Mouse (Mus musculus): Measurements from ENCODE around the gene Itpkb. TPM values are rescaled to one million over a fixed set of nuclear protein-coding genes. Genes with fewer than 3 reads are reported as not detected.

Itpkb gene
- polyA plus RNA-seq, 1 experiment from 2014 or later, result 2.2 TPM

GRCm38 (mm10) chr1:180302253-180303120, 27.8 kb upstream of the Itpkb start:
- H3K36me3 ChIP-seq, result no peaks in the 10 kb centered on the region
- no peaks in the 10 kb centered on the region for H3K9me3 ChIP-seq (replicated peaks)
- H3K27me3 ChIP-seq (ENCODE audit: low read depth, poor library complexity, severe bottlenecking), result no peaks in the 10 kb centered on the region
- 69% methylated on average over 12 of the region's 12 CpGs for WGBS
- no peak overlapping the region for H3K27ac ChIP-seq (replicated peaks)
- H3K4me3 ChIP-seq, result no peak overlapping the region
- DNase-seq (ENCODE audit: low spot score), result no peak
- peaks cover 24% of the 10 kb centered on the region for H3K4me1 ChIP-seq

- Histone ChIP-seq H3K4me1 (peaks cover 18% of the 10 kb centered on the region), H3K9me3 (replicated peaks) (no peaks in the 10 kb centered on the region), H3K27ac (replicated peaks) (no peak overlapping the region), H3K27me3 (ENCODE audit: low read depth, poor library complexity, severe bottlenecking) (no peaks in the 10 kb centered on the region), H3K4me3 (no peak overlapping the region), H3K36me3 (no peaks in the 10 kb centered on the region)
- DNase-seq (ENCODE audit: low spot score), result no peak
- WGBS, result 64% methylated on average over 5 of the region's 5 CpGs
Observed at GRCm38 (mm10) chr1:180303600-180303999, 26.7 kb upstream of the Itpkb start.

GRCm38 (mm10) chr1:180306889-180307288, 23.4 kb upstream of the Itpkb start:
- Histone ChIP-seq H3K36me3 (no peaks in the 10 kb centered on the region), H3K9me3 (replicated peaks) (no peaks in the 10 kb centered on the region), H3K4me3 (no peak overlapping the region), H3K27me3 (ENCODE audit: low read depth, poor library complexity, severe bottlenecking) (peaks cover 6% of the 10 kb centered on the region; the same call in 1 of the 2 replicates), H3K4me1 (peaks cover 13% of the 10 kb centered on the region), H3K27ac (replicated peaks) (no peak overlapping the region)
- 93% methylated on average over 9 of the region's 9 CpGs for WGBS
- no peak for DNase-seq (ENCODE audit: low spot score)

GRCm38 (mm10) chr1:180307661-180308060, 22.6 kb upstream of the Itpkb start:
- no peaks in the 10 kb centered on the region for H3K9me3 ChIP-seq (replicated peaks)
- H3K4me1 ChIP-seq, result peaks cover 17% of the 10 kb centered on the region
- peaks cover 6% of the 10 kb centered on the region; the same call in 1 of the 2 replicates for H3K27me3 ChIP-seq (ENCODE audit: low read depth, poor library complexity, severe bottlenecking)
- no peak overlapping the region for H3K27ac ChIP-seq (replicated peaks)
- H3K36me3 ChIP-seq, result no peaks in the 10 kb centered on the region
- no peak overlapping the region for H3K4me3 ChIP-seq
- WGBS, result 76% methylated on average over 2 of the region's 2 CpGs
- DNase-seq (ENCODE audit: low spot score), result no peak

GRCm38 (mm10) chr1:180308897-180309296, 21.4 kb upstream of the Itpkb start:
- DNase-seq (ENCODE audit: low spot score), result no peak
- no peaks in the 10 kb centered on the region for H3K36me3 ChIP-seq
- H3K27me3 ChIP-seq (ENCODE audit: low read depth, poor library complexity, severe bottlenecking), result peaks cover 6% of the 10 kb centered on the region; the same call in 1 of the 2 replicates
- H3K4me1 ChIP-seq, result peaks cover 19% of the 10 kb centered on the region
- no peak overlapping the region for H3K4me3 ChIP-seq
- H3K27ac ChIP-seq (replicated peaks), result no peak overlapping the region
- H3K9me3 ChIP-seq (replicated peaks), result no peaks in the 10 kb centered on the region
- WGBS, result 75% methylated on average over 4 of the region's 4 CpGs

- peaks cover 25% of the 10 kb centered on the region for H3K4me1 ChIP-seq
- no peaks in the 10 kb centered on the region for H3K9me3 ChIP-seq (replicated peaks)
- H3K4me3 ChIP-seq, result no peak overlapping the region
- H3K27ac ChIP-seq (replicated peaks), result no peak overlapping the region
- H3K27me3 ChIP-seq (ENCODE audit: low read depth, poor library complexity, severe bottlenecking), result peaks cover 24% of the 10 kb centered on the region
- DNase-seq (ENCODE audit: low spot score), result no peak
- no peaks in the 10 kb centered on the region for H3K36me3 ChIP-seq
- 72% methylated on average over 6 of the region's 6 CpGs for WGBS
Observed at GRCm38 (mm10) chr1:180312286-180312685, 18.0 kb upstream of the Itpkb start.

- Histone ChIP-seq H3K4me3 (0 out of 2 replicates have a peak overlapping the region, but pooled peaks have one; percentile 49), H3K36me3 (no peaks in the 10 kb centered on the region)
Observed at GRCm38 (mm10) chr1:180312792-180313311, 17.4 kb upstream of the Itpkb start.

GRCm38 (mm10) chr1:180313517-180314440, 16.5 kb upstream of the Itpkb start:
- H3K4me3 ChIP-seq, result peak overlapping the region; percentile 49
- peak; percentile 52 for DNase-seq (ENCODE audit: low spot score)
- H3K9me3 ChIP-seq (replicated peaks), result no peaks in the 10 kb centered on the region
- peak overlapping the region; percentile 70 for H3K27ac ChIP-seq (replicated peaks)
- H3K4me1 ChIP-seq, result peaks cover 25% of the 10 kb centered on the region
- no peaks in the 10 kb centered on the region for H3K36me3 ChIP-seq
- peaks cover 27% of the 10 kb centered on the region for H3K27me3 ChIP-seq (ENCODE audit: low read depth, poor library complexity, severe bottlenecking)
- WGBS, result 10% methylated on average over 20 of the region's 20 CpGs

More at GRCm38 (mm10) chr1:180312792-180313311, 17.4 kb upstream of the Itpkb start:
- Histone ChIP-seq H3K27me3 (ENCODE audit: low read depth, poor library complexity, severe bottlenecking) (peaks cover 27% of the 10 kb centered on the region), H3K4me1 (peaks cover 25% of the 10 kb centered on the region), H3K9me3 (replicated peaks) (no peaks in the 10 kb centered on the region), H3K27ac (replicated peaks) (peak overlapping the region; percentile 63)
- WGBS, result 40% methylated on average over 6 of the region's 6 CpGs
- peak; percentile 46 for DNase-seq (ENCODE audit: low spot score)

GRCm38 (mm10) chr1:180314641-180315040, 15.6 kb upstream of the Itpkb start:
- H3K9me3 ChIP-seq (replicated peaks), result no peaks in the 10 kb centered on the region
- peaks cover 27% of the 10 kb centered on the region for H3K27me3 ChIP-seq (ENCODE audit: low read depth, poor library complexity, severe bottlenecking)
- no peak for DNase-seq (ENCODE audit: low spot score)
- WGBS, result 87% methylated on average over 11 of the region's 11 CpGs
- no peaks in the 10 kb centered on the region for H3K36me3 ChIP-seq
- no peak overlapping the region for H3K4me3 ChIP-seq
- H3K27ac ChIP-seq (replicated peaks), result no peak overlapping the region
- peaks cover 26% of the 10 kb centered on the region for H3K4me1 ChIP-seq

- H3K36me3 ChIP-seq, result no peaks in the 10 kb centered on the region
- no peak overlapping the region for H3K27ac ChIP-seq (replicated peaks)
- peaks cover 27% of the 10 kb centered on the region for H3K27me3 ChIP-seq (ENCODE audit: low read depth, poor library complexity, severe bottlenecking)
- no peaks in the 10 kb centered on the region for H3K9me3 ChIP-seq (replicated peaks)
- DNase-seq (ENCODE audit: low spot score), result no peak
- no peak overlapping the region for H3K4me3 ChIP-seq
- 86% methylated on average over 3 of the region's 3 CpGs for WGBS
- H3K4me1 ChIP-seq, result peaks cover 31% of the 10 kb centered on the region
Observed at GRCm38 (mm10) chr1:180315127-180315526, 15.2 kb upstream of the Itpkb start.

GRCm38 (mm10) chr1:180317450-180317849, 12.8 kb upstream of the Itpkb start:
- Histone ChIP-seq H3K27ac (replicated peaks) (no peak overlapping the region), H3K4me1 (peaks cover 27% of the 10 kb centered on the region), H3K4me3 (no peak overlapping the region), H3K36me3 (no peaks in the 10 kb centered on the region), H3K27me3 (ENCODE audit: low read depth, poor library complexity, severe bottlenecking) (peaks cover 21% of the 10 kb centered on the region; the same call in 1 of the 2 replicates), H3K9me3 (replicated peaks) (no peaks in the 10 kb centered on the region)
- WGBS, result 74% methylated on average over 4 of the region's 4 CpGs
- no peak for DNase-seq (ENCODE audit: low spot score)

- Histone ChIP-seq H3K4me3 (no peak overlapping the region), H3K4me1 (peaks cover 17% of the 10 kb centered on the region), H3K27ac (replicated peaks) (no peak overlapping the region), H3K9me3 (replicated peaks) (no peaks in the 10 kb centered on the region), H3K36me3 (no peaks in the 10 kb centered on the region), H3K27me3 (ENCODE audit: low read depth, poor library complexity, severe bottlenecking) (peaks cover 21% of the 10 kb centered on the region; the same call in 1 of the 2 replicates)
- 90% methylated on average over 5 of the region's 5 CpGs for WGBS
- DNase-seq (ENCODE audit: low spot score), result no peak
Observed at GRCm38 (mm10) chr1:180318407-180318806, 11.9 kb upstream of the Itpkb start.

Measured in midbrain, embryonic 10.5 days (tissue).